Mouse (Mus musculus): Measurements from ENCODE around the gene Klhdc3.

Gene Klhdc3

GRCm38 (mm10) chr17:46680760-46681373 is at the start of gene Klhdc3:
Gene Klhdc3, minus strand, starts transcription at chr17:46680914.
- peak; percentile 95 to 96 for DNase-seq (ENCODE audit: low spot score in 2 of 2)

- DNase-seq (ENCODE audit: low spot score in 2 of 2), result no peak
Observed at GRCm38 (mm10) chr17:46728904-46729318, 48.2 kb upstream of the Klhdc3 start, which contains the start of gene Gnmt. Gene Gnmt, minus strand, starts transcription at chr17:46729168.

DNA sequence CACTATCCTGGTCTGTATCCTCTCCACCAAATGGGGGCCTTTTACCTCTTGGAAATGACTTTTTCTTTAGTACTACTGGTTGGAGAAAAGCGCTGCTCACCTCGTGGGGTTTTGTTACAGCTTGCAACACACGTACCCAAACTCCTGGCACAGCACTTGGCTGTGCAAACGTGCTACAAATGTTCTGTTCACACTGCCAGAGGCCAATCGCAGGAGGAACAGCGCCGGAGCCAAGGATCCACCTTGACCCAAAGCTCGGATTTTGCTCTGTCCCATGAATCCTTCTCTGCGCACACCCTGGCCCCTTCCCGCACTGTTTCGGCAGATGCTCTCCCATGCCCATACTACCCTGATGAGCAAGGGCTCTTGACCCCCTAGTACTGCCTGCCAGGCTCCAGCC is 47.8 kb upstream of the Klhdc3 start:
- DNase-seq (ENCODE audit: low spot score in 2 of 2), result no peak

GRCm38 (mm10) chr17:46728021-46728420 is 47.3 kb upstream of the Klhdc3 start:
- DNase-seq (ENCODE audit: low spot score in 2 of 2), result no peak

GRCm38 (mm10) chr17:46727271-46727670 is 46.6 kb upstream of the Klhdc3 start:
- DNase-seq (ENCODE audit: low spot score in 2 of 2), result no peak

- DNase-seq (ENCODE audit: low spot score in 2 of 2), result no peak
Observed at GRCm38 (mm10) chr17:46725731-46726645, 45.3 kb upstream of the Klhdc3 start.

DNA sequence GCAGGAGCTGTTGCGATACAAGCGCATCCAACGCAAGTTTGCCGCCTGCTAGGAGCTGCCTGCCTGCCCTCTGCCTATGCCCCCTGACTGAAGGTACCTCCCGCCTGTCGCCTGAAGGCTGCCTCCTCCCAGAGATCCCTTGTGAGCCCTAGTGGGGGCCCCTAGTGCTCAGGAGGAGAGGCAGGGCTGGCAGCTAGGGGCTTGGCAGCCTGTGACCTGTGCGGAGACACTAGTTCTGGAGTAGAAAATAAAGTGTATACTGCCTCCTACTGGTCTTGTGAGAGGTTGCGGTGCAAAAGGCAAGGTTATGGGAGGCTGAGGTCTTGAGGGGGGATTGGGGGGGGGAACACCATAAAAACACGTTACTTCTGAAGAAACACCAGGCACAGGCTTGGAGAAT is 44.6 kb upstream of the Klhdc3 start:
- no peak for DNase-seq (ENCODE audit: low spot score in 2 of 2)

- DNase-seq (ENCODE audit: low spot score in 2 of 2), result no peak
Observed at GRCm38 (mm10) chr17:46724477-46725084, 43.9 kb upstream of the Klhdc3 start.

GRCm38 (mm10) chr17:46721077-46721476 is 40.4 kb upstream of the Klhdc3 start:
- no peak for DNase-seq (ENCODE audit: low spot score in 2 of 2)

GRCm38 (mm10) chr17:46714756-46715481 is 34.2 kb upstream of the Klhdc3 start:
- DNase-seq (ENCODE audit: low spot score in 2 of 2), result no peak

GRCm38 (mm10) chr17:46713849-46714248 is 33.1 kb upstream of the Klhdc3 start:
- DNase-seq (ENCODE audit: low spot score in 2 of 2), result no peak

- DNase-seq (ENCODE audit: low spot score in 2 of 2), result no peak
Observed at GRCm38 (mm10) chr17:46712442-46712841, 31.7 kb upstream of the Klhdc3 start.

- no peak for DNase-seq (ENCODE audit: low spot score in 2 of 2)
Observed at GRCm38 (mm10) chr17:46711612-46712271, 31.0 kb upstream of the Klhdc3 start.

DNA sequence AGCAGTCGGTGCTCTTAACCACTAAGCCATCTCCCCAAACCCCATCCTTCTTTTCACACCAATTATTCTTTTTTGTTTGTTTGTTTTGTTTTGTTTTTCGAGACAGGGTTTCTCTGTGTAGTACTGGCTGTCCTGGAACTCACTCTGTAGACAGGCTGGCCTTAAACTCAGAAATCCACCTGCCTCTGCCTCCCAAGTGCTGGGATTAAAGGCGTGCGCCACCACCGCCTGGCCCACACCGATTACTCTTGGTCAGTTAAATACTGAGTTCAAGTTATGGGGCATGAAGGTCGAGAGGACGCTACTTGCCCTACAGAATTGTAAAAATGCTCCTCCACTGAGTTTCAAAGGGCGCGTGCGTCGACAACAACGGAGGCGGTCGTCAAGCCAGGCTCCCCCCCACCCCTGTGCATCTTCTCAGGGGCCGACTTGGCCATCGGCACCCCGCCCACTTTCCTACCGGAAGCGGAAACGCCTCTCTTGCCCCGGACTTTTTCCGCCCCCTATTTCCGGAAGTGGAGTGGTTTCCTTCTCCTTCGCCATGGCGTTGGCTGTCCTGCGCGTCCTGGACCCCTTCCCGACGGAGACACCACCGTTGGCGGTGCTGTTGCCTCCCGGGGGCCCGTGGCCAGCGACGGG is 30.4 kb upstream of the Klhdc3 start, which contains the start of gene Pex6:
Gene Pex6, plus strand, starts transcription at position 505 of the 639 bp plus-strand sequence.
- DNase-seq (ENCODE audit: low spot score in 2 of 2), result peak; percentile 94

DNA sequence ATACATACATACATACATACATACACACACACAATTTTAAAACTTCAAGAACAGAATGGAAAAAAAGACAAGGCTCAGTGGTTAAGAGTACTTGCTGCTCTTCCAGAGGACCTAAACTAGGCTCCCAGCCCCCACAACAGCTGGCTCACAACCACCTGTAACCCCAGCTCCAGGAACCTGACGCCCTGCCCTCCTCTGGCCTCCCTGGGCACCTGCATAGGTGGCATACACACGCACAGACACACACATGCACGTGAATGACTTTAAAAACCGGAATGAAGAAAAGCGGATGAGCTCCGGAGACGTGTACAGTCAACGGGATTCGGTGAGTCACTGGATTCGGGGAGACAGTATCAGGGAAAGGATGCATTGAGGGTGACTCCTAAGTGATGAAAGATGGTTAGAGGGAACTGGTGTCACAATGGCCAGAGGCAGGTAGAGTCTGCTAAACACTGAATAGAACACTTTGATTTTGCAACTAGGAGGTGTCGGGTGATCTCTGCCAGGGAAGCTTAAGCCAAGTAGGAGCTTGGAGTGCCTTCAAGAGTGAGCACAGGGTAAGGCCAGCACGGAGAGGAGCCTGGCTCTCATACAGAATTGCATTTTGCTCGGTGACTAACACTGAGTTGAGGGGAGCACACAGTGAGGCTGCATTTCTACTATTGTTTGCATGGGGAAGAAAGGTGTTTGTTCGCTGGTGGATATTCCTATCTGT is 25.8 kb upstream of the Klhdc3 start:
- DNase-seq (ENCODE audit: low spot score in 2 of 2), result peak in 1 of 2 experiments; percentile 36

GRCm38 (mm10) chr17:46704887-46705835 is 24.4 kb upstream of the Klhdc3 start, which contains the start of gene Ppp2r5d:
Gene Ppp2r5d, minus strand, starts transcription at chr17:46705111.
- peak; percentile 98 to 99 for DNase-seq (ENCODE audit: low spot score in 2 of 2)

DNA sequence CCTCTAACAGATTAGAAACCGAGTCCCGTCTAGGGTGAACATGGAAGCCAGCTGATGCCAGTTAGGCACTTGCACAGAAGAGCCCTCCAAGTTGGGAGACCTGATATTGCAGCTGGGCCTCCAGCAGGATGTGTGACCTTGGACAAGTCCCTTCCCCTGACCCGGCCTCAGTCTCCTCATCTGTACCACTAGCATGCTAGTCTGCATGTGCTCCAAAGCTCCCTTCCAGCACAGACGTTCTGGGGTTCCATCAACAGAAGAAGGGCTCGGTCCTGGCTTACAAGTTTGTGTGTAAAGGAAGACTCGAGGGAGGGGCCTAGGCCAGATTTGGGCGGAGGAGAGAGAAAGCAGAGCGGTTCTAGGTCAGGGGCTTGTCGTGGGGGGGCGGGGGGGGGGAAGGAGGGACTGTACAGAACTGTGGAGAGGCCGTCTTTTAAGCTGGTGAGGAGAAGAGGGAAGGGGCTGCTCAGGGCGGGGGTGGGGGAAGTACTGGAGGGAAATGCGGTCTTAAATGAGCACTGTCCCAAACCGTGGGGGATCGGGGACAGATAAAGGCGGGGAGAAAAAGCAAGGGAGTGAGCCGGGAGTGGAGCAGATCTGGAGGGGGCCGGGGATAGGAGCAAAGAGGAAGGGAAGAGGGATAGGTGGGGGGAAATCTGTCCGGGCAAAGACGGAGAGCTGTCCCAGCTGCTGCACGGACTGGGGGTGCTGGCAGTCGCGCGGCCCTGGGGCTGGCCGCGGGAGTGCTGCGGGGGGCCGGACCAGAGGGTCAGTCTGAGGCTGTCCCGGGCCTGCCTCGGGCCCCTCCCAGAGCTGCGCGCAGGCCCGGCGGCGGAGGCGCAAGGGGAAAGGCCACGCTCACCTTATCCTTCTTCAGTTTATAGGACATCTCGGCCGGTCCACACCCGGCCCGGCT is 23.5 kb upstream of the Klhdc3 start:
- DNase-seq (ENCODE audit: low spot score in 2 of 2), result no peak

DNA sequence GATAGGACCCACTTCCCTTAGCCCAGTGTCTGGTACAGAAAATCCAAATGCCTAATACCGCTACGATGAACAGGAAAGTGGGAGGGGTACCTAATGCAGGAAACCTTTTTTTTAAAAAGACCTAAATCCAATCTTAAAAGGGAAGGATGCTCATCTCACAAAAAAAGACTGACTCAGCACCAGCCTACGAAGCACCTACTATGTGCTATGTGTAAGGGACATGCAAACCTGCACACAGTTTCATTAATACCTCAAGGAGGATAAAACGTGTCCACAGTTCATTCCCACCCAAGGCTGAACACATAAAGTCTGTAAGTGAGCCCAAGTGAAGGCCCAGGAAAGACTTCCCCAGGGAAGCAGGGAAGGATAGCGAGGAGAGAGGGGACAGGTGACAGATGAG is 21.8 kb upstream of the Klhdc3 start:
- no peak for DNase-seq (ENCODE audit: low spot score in 2 of 2)
